Mouse (Mus musculus): ENCODE measurements at regions not wholly inside any gene's neighbourhood (a gene's known extent, or its start where the extent isn't known, plus 50 kb on each side); places are given as distances from the start of the nearest gene placed in this dataset.

DNA sequence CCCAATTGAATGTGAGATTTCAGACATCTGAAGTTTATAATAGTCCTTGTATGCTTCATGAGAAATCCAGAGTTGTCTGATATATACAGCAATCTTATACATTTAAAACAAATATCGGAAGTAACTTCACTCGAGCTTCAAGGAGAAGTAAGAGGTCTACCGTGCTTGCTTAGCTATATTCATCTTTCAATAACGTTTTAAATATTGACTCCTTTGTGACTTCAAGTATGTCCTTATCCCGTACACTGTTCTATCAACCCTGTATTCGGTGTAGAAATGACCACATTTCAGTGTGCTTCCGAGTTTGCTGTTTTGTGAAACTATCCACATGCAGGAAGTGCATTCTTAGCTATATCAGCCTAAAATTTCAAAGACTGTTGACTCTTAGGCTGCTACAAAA lies 427.8 kb upstream of the Tbc1d2b start:
- H3K27ac ChIP-seq: 0 out of 2 replicates have a peak overlapping the region, but pooled peaks have one; percentile 5
- no peaks in the 10 kb centered on the region for H3K36me3 ChIP-seq (replicated peaks; ENCODE audit: control insufficient read depth, insufficient read depth)
- no peaks in the 10 kb centered on the region for H3K9me3 ChIP-seq (ENCODE audit: control insufficient read depth, low read length)
- H3K4me3 ChIP-seq (replicated peaks; ENCODE audit: low read length): no peak overlapping the region
- H3K4me1 ChIP-seq (replicated peaks; ENCODE audit: control insufficient read depth, insufficient read depth, low read length): peaks cover 10% of the 10 kb centered on the region
- H3K27me3 ChIP-seq (ENCODE audit: control insufficient read depth, insufficient read depth, low read length): peaks cover 41% of the 10 kb centered on the region
- no peak overlapping the region for H3K9ac ChIP-seq
- no peak for ATAC-seq (ENCODE audit: low FRiP score)
- H3K4me2 ChIP-seq (replicated peaks): no peak overlapping the region
- no peak for DNase-seq (ENCODE audit: low spot score)
- WGBS: 74% methylated on average over 7 of the region's 7 CpGs

DNA sequence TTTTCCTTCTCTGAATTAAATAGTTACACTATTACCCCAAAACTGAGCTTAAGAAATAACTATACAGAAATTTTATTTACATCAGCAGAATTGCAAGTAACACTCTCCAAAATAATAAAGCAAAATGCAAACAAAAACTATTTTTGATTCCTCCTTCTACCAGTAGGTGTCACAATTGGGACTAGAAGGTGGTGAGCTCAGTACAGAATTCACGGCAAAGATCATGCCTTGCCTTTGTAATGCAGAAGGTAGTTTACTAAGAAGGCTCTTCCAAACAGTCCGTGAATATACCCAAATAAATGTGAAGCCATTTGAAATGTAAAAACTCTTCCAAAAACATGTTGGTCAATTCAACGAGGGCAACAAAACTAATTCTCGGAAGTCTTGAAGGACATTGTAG lies 428.5 kb upstream of the Tbc1d2b start:
- Histone ChIP-seq H3K9me3 (ENCODE audit: control insufficient read depth, low read length) (no peaks in the 10 kb centered on the region), H3K4me3 (replicated peaks; ENCODE audit: low read length) (no peak overlapping the region), H3K9ac (no peak overlapping the region), H3K27ac (no peak overlapping the region), H3K36me3 (replicated peaks; ENCODE audit: control insufficient read depth, insufficient read depth) (no peaks in the 10 kb centered on the region), H3K27me3 (ENCODE audit: control insufficient read depth, insufficient read depth, low read length) (peaks cover 35% of the 10 kb centered on the region), H3K4me2 (replicated peaks) (no peak overlapping the region), H3K4me1 (replicated peaks; ENCODE audit: control insufficient read depth, insufficient read depth, low read length) (peaks cover 10% of the 10 kb centered on the region)
- peak; percentile 87 for DNase-seq (ENCODE audit: low spot score)
- ATAC-seq (ENCODE audit: low FRiP score): no peak; the same call in 1 of the 2 replicates
- WGBS: 33% methylated on average over 4 of the region's 4 CpGs

DNA sequence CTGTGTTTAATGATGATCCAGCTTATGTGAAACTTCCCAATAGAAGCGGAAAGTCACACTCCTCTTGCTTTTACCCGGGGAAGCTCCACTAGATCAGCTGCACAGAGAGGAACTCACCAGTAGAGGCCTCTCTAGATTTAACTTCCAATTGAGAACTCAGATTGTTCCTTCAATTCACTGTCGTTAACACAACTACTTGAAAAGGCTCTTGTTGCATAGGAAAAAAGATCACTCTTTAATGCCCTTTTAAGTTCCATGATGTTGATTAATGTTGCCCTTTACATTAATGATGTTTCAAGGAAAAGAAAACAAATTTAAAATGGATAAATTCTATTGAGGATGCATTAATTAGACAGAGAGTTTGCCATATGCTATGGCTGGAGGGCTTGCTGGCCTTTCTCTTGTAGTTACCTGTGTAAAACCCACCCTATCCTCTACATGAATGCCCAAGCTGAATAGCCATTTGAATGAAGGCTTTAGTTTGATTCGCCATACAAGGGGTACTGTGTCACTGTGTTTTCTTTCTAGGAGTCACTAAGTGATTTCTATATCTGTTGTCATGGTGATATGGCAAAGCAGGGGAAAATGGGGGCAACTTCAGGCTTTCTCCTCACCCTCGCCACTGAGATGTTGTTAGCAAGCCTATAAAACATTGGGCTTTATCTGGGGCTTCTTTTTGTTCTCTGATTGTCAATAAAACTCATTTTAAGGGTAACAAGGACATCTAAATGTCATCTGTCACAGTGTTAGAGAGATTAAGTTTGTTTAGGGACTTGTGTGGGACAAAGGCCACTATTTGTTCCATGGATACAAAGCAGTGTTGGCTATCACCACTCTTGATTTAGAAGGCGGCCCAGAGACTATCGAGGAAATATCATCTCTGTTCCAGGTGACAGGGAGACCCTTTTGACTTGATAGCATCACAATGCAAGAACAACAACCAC lies 429.9 kb upstream of the Tbc1d2b start:
- no peak overlapping the region for H3K4me2 ChIP-seq (replicated peaks)
- peak overlapping the region; percentile 40 for H3K27ac ChIP-seq
- H3K9ac ChIP-seq: no peak overlapping the region
- peak; percentile 84 for ATAC-seq (ENCODE audit: low FRiP score)
- H3K9me3 ChIP-seq (ENCODE audit: control insufficient read depth, low read length): no peaks in the 10 kb centered on the region
- H3K27me3 ChIP-seq (ENCODE audit: control insufficient read depth, insufficient read depth, low read length): peaks cover 29% of the 10 kb centered on the region
- peak; percentile 82 for DNase-seq (ENCODE audit: low spot score)
- peaks cover 8% of the 10 kb centered on the region for H3K4me1 ChIP-seq (replicated peaks; ENCODE audit: control insufficient read depth, insufficient read depth, low read length)
- H3K36me3 ChIP-seq (replicated peaks; ENCODE audit: control insufficient read depth, insufficient read depth): no peaks in the 10 kb centered on the region
- no peak overlapping the region for H3K4me3 ChIP-seq (replicated peaks; ENCODE audit: low read length)
- 10% methylated on average over 7 of the region's 7 CpGs for WGBS

DNA sequence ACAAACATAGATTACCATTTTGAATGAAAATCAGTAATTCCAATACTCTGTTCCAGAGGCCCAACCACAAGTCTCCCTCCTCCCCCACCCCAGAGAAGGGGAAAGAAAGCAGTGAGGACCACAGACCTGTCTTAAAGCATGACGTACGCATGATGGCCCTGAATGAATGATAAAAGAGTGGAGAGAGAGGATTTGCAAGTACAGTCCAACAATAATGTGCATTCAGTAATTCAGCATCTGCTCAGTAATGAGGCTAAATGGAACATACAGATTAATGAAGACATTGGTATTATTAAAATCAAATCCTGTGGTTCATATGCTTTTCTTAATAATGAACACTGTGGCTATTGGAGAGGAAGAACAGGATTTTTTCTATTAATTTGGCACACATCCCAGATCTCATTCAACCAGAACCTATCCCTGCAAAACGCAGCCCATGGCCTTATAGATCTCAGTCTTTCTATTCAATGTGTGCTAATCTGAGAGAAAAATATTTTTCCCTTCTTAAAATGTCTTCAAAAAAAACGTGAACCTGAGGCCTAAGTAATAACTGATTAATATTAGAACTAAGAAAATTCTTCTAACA lies 430.7 kb upstream of the Tbc1d2b start:
- Histone ChIP-seq H3K27me3 (ENCODE audit: control insufficient read depth, insufficient read depth, low read length) (peaks cover 29% of the 10 kb centered on the region), H3K4me2 (replicated peaks) (no peak overlapping the region), H3K9me3 (ENCODE audit: control insufficient read depth, low read length) (no peaks in the 10 kb centered on the region), H3K4me1 (replicated peaks; ENCODE audit: control insufficient read depth, insufficient read depth, low read length) (peaks cover 8% of the 10 kb centered on the region), H3K27ac (peak overlapping the region; percentile 40), H3K36me3 (replicated peaks; ENCODE audit: control insufficient read depth, insufficient read depth) (no peaks in the 10 kb centered on the region), H3K9ac (no peak overlapping the region), H3K4me3 (replicated peaks; ENCODE audit: low read length) (no peak overlapping the region)
- DNase-seq (ENCODE audit: low spot score): peak; percentile 63
- WGBS: 25% methylated on average over 4 of the region's 4 CpGs
- peak; percentile 49; the same call in 1 of the 2 replicates for ATAC-seq (ENCODE audit: low FRiP score)

DNA sequence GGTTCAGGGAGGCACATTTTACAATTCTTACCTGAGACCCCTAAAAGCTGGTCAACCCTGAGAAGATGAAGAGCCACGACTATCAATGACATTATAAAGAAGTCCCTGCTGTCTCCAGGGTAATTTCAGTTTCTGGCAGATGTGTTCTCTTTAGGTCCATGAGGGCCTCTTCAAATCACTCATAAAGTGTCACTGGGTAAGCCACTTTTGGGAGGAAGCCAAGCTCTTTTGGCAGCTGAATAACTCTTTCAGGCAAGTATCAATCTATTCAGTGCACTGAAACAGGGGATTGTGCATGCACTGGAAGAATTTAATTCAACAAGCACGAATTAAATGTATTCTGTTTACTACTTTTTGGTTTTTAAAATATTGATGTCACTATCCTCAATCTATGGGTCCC lies 443.1 kb upstream of the Tbc1d2b start:
- no peaks in the 10 kb centered on the region for H3K4me1 ChIP-seq (replicated peaks; ENCODE audit: control insufficient read depth, insufficient read depth, low read length)
- H3K9me3 ChIP-seq (ENCODE audit: control insufficient read depth, low read length): no peaks in the 10 kb centered on the region
- H3K4me2 ChIP-seq (replicated peaks): no peak overlapping the region
- no peak overlapping the region for H3K4me3 ChIP-seq (replicated peaks; ENCODE audit: low read length)
- no peaks in the 10 kb centered on the region for H3K27me3 ChIP-seq (ENCODE audit: control insufficient read depth, insufficient read depth, low read length)
- ATAC-seq (ENCODE audit: low FRiP score): no peak
- H3K9ac ChIP-seq: no peak overlapping the region
- no peaks in the 10 kb centered on the region for H3K36me3 ChIP-seq (replicated peaks; ENCODE audit: control insufficient read depth, insufficient read depth)
- H3K27ac ChIP-seq: no peak overlapping the region
- WGBS: 42% methylated on average over 2 of the region's 2 CpGs
- DNase-seq (ENCODE audit: low spot score): peak; percentile 56

DNA sequence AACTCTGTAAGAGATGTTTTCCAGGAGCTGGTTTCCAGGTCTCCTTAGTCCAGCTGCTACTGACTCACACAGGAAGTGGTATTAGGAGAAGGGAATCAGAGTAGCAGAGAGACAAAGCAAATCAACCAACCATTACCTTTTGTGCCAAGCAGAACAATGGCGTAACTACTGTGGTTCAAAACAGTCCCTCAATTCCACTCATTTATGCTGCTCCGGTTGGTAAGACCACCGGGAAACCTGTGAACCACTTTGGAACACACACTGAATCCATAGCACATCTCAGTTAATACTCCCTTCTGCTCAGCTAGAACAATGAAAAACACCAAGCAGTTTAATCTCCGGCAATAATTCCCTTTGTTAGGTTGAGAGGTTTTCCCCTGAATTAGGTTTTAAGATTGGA lies 460.8 kb upstream of the Tbc1d2b start:
- no peak overlapping the region for H3K4me2 ChIP-seq (replicated peaks)
- H3K9me3 ChIP-seq (ENCODE audit: control insufficient read depth, low read length): no peaks in the 10 kb centered on the region
- no peaks in the 10 kb centered on the region for H3K4me1 ChIP-seq (replicated peaks; ENCODE audit: control insufficient read depth, insufficient read depth, low read length)
- H3K9ac ChIP-seq: no peak overlapping the region
- WGBS: 31% methylated on average over 4 of the region's 4 CpGs
- DNase-seq (ENCODE audit: low spot score): no peak
- H3K27me3 ChIP-seq (ENCODE audit: control insufficient read depth, insufficient read depth, low read length): no peaks in the 10 kb centered on the region
- ATAC-seq (ENCODE audit: low FRiP score): no peak
- no peak overlapping the region for H3K27ac ChIP-seq
- H3K36me3 ChIP-seq (replicated peaks; ENCODE audit: control insufficient read depth, insufficient read depth): no peaks in the 10 kb centered on the region
- no peak overlapping the region for H3K4me3 ChIP-seq (replicated peaks; ENCODE audit: low read length)

DNA sequence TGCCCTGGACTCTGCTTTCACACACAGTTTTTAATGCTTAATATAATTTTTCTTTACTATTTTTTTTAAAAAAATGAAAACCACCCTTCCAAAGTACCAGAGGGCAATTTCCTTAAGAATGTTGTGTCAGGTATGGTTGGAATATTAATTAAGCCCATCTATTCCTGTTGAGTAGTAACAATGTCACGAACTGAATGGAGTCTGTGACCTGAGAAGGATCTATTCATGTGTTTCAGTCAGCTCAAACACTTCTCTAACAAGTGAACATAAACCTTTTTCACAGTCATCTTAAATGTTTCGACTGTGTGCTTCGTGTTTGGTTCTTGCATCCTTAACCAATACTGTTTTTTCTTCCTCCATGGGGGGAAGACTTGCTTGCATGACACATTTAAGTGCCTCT lies 486.6 kb upstream of the Tbc1d2b start:
- no peak overlapping the region for H3K9ac ChIP-seq
- H3K36me3 ChIP-seq (replicated peaks; ENCODE audit: control insufficient read depth, insufficient read depth): no peaks in the 10 kb centered on the region
- H3K4me2 ChIP-seq (replicated peaks): no peak overlapping the region
- no peak overlapping the region for H3K4me3 ChIP-seq (replicated peaks; ENCODE audit: low read length)
- H3K4me1 ChIP-seq (replicated peaks; ENCODE audit: control insufficient read depth, insufficient read depth, low read length): no peaks in the 10 kb centered on the region
- DNase-seq (ENCODE audit: low spot score) (no peak), ATAC-seq (ENCODE audit: low FRiP score) (no peak)
- H3K9me3 ChIP-seq (ENCODE audit: control insufficient read depth, low read length): no peaks in the 10 kb centered on the region
- WGBS: 14% methylated on average over 3 of the region's 3 CpGs
- no peaks in the 10 kb centered on the region for H3K27me3 ChIP-seq (ENCODE audit: control insufficient read depth, insufficient read depth, low read length)
- no peak overlapping the region for H3K27ac ChIP-seq

DNA sequence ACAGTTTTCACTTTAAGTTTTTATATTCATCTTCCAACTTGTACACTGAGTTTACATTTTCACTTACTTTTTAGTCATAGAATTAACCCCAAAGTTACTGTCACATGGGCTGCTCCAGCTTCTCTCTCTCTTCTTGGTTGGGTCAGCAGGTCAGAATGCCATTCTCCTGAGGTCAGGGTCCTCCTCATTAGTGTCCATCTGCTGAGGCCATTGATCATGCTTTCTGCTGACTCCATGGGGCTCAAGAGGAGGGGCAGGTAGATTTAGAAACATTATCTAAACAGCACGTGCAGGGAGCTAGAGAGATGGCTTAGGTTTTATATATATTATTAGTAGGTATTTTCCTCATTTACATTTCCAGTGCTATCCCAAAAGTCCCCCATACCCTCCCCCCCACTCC lies 503.7 kb upstream of the Tbc1d2b start:
- 31% methylated on average over 1 of the region's 1 CpGs for WGBS
- H3K4me3 ChIP-seq (replicated peaks; ENCODE audit: low read length): no peak overlapping the region
- H3K4me2 ChIP-seq (replicated peaks): no peak overlapping the region
- ATAC-seq (ENCODE audit: low FRiP score) (no peak), DNase-seq (ENCODE audit: low spot score) (no peak)
- H3K27ac ChIP-seq: no peak overlapping the region
- peaks cover 3% of the 10 kb centered on the region; the same call in 1 of the 2 replicates for H3K9me3 ChIP-seq (ENCODE audit: control insufficient read depth, low read length)
- no peaks in the 10 kb centered on the region for H3K36me3 ChIP-seq (replicated peaks; ENCODE audit: control insufficient read depth, insufficient read depth)
- no peaks in the 10 kb centered on the region for H3K4me1 ChIP-seq (replicated peaks; ENCODE audit: control insufficient read depth, insufficient read depth, low read length)
- H3K27me3 ChIP-seq (ENCODE audit: control insufficient read depth, insufficient read depth, low read length): no peaks in the 10 kb centered on the region
- no peak overlapping the region for H3K9ac ChIP-seq

DNA sequence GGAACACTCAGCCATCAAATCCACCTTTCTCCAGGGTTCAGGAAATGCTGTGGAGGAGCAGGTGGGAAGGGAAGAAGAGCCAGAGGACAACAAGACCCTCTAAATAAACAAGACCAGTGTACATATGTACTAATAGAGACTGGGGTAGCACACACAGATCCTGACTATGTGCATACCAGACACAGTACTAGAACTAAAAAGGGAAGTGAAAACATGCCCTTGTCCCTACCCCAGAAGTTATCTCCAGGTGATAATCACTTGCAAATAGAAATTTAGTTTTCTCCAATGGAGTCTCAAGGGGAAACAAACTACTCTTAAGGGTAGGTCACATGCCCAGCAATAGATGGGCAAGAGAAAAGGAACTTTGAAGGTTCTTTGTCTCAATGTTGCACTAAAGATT lies 518.9 kb upstream of the Tbc1d2b start:
- H3K36me3 ChIP-seq (replicated peaks; ENCODE audit: control insufficient read depth, insufficient read depth): no peaks in the 10 kb centered on the region
- no peaks in the 10 kb centered on the region for H3K27me3 ChIP-seq (ENCODE audit: control insufficient read depth, insufficient read depth, low read length)
- no peaks in the 10 kb centered on the region for H3K9me3 ChIP-seq (ENCODE audit: control insufficient read depth, low read length)
- H3K4me2 ChIP-seq (replicated peaks): no peak overlapping the region
- DNase-seq (ENCODE audit: low spot score): no peak
- no peak overlapping the region for H3K4me3 ChIP-seq (replicated peaks; ENCODE audit: low read length)
- no peaks in the 10 kb centered on the region for H3K4me1 ChIP-seq (replicated peaks; ENCODE audit: control insufficient read depth, insufficient read depth, low read length)
- no peak overlapping the region for H3K9ac ChIP-seq
- no peak for ATAC-seq (ENCODE audit: low FRiP score)
- H3K27ac ChIP-seq: no peak overlapping the region
